Mouse (Mus musculus): ENCODE results near the gene Gm3448. TPM values are rescaled to one million over a fixed set of nuclear protein-coding genes. Genes with fewer than 3 reads are reported as not detected.
A peak's percentile ranks its signal among the peaks of the same experiment; 100 is the strongest.
"Not testable (repeated sequence)": the region's sequence is repeated elsewhere in the genome, so short reads cannot be mapped to it uniquely, and the experiment has no call there.

The Gm3448 gene
- total RNA-seq, 1 experiment from 2014 or later: 14.3 TPM

DNA sequence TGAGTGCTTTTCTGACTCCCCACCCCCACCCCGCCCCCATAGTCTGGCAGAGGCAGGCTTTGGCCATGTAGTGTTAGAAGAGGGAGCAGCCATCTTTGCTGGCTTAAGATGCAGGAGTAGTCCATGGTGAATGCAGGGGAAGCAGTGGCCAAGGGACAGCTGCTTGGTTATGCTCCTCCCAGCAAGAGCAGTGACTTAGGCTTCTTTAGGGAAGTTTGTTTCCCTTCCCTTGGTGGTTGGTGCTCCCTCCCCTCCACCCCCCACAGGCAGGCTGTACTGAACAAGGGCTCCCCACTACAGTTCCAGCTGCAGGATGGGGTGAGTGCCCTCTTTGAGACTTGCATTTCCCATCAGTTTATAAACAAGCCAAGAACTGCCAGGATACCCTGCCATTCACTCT lies 11.4 kb upstream of the Gm3448 start:
- 0 out of 2 replicates have a peak, but pooled peaks have one; percentile 26 for ATAC-seq (ENCODE audit: extremely low read depth, insufficient number of reproducible peaks, low FRiP score, poor library complexity, severe bottlenecking)

DNA sequence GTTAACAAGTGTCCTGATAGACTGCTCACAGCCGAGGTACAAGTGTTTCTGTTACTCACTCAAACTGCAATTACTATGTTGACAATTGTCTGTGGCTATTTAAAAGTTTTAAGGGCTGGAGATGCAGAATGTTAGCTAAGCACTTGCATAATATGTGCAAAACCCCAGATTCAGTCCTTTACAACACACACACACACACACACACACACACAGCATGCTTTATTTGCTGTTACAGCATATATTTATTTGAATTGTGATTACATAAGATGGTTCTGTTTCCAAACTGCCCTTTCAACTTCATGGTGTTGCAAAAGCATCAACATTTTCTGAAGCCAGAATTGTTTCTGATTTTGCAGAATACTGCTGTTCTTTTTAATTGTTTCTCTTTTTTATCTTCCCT lies 9.0 kb upstream of the Gm3448 start:
- not testable (repeated sequence) for ATAC-seq (ENCODE audit: extremely low read depth, insufficient number of reproducible peaks, low FRiP score, poor library complexity, severe bottlenecking)

DNA sequence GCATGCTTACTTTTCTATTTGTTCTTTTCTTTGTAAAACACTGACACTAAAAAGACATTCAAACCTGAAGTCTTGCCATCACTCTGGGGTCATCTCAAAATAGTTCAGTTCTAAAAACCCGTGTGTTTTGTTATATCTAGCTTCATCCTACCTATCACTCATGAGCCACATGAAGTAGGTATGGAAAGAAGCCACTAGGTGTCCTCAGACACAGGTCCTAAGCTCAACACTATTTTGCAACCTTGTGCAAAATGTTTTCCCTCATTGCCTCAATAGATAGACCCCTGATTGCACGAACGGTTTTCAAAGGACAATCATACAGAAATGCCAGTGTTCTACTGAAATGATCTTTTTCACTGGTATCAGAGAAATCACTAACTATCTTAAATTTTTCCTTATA lies 882 bp downstream of the Gm3448 start:
- peak; percentile 77 for ATAC-seq (ENCODE audit: extremely low read depth, insufficient number of reproducible peaks, low FRiP score, poor library complexity, severe bottlenecking)

DNA sequence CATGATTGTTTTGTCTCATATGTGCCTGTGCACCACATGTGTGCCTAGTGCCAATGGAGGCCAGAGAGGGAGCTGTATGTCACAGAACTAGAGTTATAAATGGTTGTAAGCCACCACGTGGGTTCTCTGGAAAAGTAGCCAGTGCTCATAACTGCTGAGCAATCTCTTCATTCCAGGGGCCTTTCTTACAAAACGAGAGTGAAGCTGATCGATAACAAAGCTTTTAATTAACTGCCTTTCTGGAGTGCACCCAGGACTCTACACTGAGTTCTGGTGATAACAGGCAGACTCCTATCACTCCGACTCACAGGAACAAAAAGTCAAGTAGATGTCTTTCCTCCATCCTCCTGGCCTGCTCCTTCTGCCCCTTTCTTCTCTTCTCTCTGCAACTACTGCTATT lies 9.9 kb downstream of the Gm3448 start:
- ATAC-seq (ENCODE audit: extremely low read depth, insufficient number of reproducible peaks, low FRiP score, poor library complexity, severe bottlenecking): not testable (repeated sequence)

DNA sequence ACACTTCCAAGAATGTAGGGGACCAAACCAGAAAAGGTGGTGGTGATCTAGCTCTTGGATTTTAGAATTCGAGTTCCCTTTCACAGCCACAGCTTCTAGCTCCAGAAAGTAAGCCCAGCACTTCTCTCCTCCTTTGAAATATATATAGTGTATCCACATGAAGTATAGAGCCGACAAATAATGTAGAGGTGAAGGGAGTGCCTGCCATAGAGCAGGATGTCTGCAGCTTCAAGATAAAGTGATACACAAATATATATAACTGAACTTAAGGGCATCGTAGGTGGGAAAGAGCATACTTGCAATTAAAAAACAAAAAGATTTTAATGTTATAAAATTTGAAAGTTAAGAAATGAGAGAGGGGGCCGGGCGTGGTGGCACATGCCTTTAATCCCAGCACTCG lies 15.8 kb downstream of the Gm3448 start:
- ATAC-seq (ENCODE audit: extremely low read depth, insufficient number of reproducible peaks, low FRiP score, poor library complexity, severe bottlenecking): not testable (repeated sequence)

DNA sequence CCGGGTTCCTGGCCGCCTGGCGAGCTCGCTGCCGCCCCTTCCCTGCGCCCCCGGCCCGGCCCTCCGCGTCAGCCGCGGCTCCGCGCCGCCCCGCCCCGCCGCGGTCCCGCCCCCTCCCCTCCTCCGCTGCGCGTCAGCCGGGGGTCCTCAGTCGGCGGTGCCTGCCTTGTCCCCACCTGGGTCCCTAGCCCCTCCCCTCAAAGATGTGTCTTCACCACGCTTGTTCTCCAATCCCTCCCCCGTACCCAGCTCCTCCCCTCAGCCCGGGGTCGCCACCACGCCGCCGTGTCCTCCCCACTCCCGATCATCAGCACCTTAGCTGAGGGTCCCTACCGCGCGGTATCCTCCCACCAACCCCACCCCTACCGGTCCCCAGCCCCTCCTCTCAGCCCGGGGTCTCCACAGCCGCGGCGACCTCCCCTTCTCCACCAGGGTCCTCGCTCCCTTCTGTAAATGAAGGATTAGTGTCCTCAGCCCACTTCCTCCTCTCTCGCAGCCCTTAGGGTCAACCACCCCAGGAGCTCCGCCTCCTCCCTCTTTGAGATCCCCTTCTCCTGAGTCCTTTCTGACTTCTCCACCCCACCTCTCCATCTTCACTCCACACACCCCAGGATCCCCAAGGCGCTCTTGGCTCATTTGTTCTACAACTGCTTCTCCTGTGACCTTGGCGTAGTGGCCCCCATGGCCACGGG lies 16.7 kb downstream of the Gm3448 start:
- peak; percentile 51 for ATAC-seq (ENCODE audit: extremely low read depth, insufficient number of reproducible peaks, low FRiP score, poor library complexity, severe bottlenecking)

DNA sequence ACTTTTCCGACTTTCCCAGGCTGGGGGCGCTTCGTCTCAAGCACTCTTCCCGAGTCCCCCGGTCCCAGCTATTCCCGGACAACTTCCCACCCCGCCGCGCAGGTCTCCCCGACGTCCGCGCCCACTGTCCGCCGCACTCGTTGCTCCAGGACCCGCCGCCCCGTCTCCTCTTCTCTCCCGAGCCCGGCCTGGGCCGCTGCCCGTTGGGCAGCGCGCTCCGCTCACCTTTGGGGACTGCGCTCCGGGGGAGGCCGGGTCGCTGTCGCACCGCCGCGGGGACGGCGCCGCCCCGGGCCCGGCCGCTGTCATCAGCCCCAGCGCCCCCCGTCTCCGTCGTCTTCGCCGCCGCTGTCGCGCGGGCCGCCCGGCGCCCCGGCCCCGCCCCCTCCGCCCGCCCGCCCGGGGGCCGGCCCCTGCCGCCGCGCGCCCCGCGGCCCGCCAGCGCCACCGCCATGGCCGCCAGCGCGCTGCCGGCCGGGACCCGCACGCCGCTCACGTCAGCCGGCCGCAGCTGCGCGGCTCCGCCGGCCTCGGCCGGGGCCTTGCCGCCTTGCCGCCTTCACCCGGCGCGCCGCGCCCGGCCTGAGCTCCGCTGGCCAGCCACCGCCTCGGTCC lies 17.4 kb downstream of the Gm3448 start:
- 0 out of 2 replicates have a peak, but pooled peaks have one; percentile 2 for ATAC-seq (ENCODE audit: extremely low read depth, insufficient number of reproducible peaks, low FRiP score, poor library complexity, severe bottlenecking)

DNA sequence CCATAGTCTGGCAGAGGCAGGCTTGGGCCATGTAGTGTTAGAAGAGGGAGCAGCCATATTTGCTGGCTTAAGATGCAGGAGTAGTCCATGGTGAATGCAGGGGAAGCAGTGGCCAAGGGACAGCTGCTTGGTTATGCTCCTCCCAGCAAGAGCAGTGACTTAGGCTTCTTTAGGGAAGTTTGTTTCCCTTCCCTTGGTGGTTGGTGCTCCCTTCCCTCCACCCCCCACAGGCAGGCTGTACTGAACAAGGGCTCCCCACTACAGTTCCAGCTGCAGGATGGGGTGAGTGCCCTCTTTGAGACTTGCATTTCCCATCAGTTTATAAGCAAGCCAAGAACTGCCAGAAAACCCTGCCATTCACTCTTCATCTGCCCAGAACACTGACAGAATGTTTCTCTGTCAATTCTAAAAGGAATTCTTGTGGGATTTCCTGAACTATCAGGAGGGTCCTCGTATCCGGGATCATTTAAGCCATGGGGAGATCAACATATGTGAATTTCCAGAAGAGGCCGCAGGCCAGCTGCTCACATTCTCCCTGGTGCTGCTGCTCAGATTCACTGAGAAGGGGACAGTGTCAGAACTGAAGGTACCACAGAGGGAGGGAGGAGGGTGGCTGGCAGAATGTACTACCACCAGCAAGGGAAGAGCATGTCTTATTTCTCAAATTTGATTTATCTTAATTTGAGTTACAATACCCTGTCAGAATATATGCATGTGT lies 19.7 kb downstream of the Gm3448 start:
- not testable (repeated sequence) for ATAC-seq (ENCODE audit: extremely low read depth, insufficient number of reproducible peaks, low FRiP score, poor library complexity, severe bottlenecking)

DNA sequence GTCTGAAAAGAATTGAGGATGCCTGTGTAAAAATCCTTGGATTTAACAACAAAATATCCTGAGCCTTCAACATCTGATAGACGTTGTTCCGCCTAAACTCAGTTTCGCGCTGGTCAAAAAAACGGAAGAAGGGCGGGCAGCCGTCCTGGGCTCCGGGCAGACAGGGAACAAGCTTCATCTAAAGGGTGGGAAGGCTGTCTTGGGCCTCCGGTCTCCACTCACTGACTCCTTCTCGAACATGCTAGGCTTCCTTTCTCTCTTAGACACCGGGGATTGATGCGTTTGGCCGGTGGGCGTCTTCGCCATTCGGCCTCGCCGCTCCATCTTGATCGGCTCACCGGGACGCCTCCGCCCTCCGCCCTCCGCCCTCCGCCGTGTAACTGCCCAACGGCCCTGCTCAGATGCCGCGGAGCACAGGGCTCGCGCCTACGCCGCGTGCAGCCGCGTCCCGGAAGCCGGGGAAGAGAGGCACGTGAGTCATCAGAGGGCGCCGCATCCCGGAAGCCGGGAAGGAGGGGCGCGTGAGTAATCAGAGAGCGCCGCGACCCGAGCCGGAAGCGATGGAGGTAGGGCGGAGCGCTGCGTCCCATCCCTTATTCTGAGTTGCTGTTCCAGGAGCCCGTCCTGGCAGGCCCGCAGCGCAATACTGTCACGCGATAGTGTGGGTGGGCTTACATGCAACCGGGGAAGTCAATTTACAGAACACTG lies 31.5 kb downstream of the Gm3448 start, which contains the start of gene Gm3435:
Gene Gm3435 (plus strand): TSS at position 471 of the 708 bp plus-strand sequence.
- peak; percentile 96 for ATAC-seq (ENCODE audit: extremely low read depth, insufficient number of reproducible peaks, low FRiP score, poor library complexity, severe bottlenecking)

DNA sequence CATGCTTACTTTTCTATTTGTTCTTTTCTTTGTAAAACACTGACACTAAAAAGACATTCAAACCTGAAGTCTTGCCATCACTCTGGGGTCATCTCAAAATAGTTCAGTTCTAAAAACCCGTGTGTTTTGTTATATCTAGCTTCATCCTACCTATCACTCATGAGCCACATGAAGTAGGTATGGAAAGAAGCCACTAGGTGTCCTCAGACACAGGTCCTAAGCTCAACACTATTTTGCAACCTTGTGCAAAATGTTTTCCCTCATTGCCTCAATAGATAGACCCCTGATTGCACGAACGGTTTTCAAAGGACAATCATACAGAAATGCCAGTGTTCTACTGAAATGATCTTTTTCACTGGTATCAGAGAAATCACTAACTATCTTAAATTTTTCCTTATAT lies 32.2 kb downstream of the Gm3448 start:
- peak; percentile 76 for ATAC-seq (ENCODE audit: extremely low read depth, insufficient number of reproducible peaks, low FRiP score, poor library complexity, severe bottlenecking)

DNA sequence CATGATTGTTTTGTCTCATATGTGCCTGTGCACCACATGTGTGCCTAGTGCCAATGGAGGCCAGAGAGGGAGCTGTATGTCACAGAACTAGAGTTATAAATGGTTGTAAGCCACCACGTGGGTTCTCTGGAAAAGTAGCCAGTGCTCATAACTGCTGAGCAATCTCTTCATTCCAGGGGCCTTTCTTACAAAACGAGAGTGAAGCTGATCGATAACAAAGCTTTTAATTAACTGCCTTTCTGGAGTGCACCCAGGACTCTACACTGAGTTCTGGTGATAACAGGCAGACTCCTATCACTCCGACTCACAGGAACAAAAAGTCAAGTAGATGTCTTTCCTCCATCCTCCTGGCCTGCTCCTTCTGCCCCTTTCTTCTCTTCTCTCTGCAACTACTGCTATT lies 41.3 kb downstream of the Gm3448 start:
- not testable (repeated sequence) for ATAC-seq (ENCODE audit: extremely low read depth, insufficient number of reproducible peaks, low FRiP score, poor library complexity, severe bottlenecking)

DNA sequence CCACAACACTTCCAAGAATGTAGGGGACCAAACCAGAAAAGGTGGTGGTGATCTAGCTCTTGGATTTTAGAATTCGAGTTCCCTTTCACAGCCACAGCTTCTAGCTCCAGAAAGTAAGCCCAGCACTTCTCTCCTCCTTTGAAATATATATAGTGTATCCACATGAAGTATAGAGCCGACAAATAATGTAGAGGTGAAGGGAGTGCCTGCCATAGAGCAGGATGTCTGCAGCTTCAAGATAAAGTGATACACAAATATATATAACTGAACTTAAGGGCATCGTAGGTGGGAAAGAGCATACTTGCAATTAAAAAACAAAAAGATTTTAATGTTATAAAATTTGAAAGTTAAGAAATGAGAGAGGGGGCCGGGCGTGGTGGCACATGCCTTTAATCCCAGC lies 47.2 kb downstream of the Gm3448 start:
- not testable (repeated sequence) for ATAC-seq (ENCODE audit: extremely low read depth, insufficient number of reproducible peaks, low FRiP score, poor library complexity, severe bottlenecking)

DNA sequence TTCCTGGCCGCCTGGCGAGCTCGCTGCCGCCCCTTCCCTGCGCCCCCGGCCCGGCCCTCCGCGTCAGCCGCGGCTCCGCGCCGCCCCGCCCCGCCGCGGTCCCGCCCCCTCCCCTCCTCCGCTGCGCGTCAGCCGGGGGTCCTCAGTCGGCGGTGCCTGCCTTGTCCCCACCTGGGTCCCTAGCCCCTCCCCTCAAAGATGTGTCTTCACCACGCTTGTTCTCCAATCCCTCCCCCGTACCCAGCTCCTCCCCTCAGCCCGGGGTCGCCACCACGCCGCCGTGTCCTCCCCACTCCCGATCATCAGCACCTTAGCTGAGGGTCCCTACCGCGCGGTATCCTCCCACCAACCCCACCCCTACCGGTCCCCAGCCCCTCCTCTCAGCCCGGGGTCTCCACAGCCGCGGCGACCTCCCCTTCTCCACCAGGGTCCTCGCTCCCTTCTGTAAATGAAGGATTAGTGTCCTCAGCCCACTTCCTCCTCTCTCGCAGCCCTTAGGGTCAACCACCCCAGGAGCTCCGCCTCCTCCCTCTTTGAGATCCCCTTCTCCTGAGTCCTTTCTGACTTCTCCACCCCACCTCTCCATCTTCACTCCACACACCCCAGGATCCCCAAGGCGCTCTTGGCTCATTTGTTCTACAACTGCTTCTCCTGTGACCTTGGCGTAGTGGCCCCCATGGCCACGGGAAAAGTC lies 48.1 kb downstream of the Gm3448 start:
- ATAC-seq (ENCODE audit: extremely low read depth, insufficient number of reproducible peaks, low FRiP score, poor library complexity, severe bottlenecking): peak; percentile 49

DNA sequence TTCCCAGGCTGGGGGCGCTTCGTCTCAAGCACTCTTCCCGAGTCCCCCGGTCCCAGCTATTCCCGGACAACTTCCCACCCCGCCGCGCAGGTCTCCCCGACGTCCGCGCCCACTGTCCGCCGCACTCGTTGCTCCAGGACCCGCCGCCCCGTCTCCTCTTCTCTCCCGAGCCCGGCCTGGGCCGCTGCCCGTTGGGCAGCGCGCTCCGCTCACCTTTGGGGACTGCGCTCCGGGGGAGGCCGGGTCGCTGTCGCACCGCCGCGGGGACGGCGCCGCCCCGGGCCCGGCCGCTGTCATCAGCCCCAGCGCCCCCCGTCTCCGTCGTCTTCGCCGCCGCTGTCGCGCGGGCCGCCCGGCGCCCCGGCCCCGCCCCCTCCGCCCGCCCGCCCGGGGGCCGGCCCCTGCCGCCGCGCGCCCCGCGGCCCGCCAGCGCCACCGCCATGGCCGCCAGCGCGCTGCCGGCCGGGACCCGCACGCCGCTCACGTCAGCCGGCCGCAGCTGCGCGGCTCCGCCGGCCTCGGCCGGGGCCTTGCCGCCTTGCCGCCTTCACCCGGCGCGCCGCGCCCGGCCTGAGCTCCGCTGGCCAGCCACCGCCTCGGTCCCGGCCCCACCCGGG lies 48.7 kb downstream of the Gm3448 start:
- ATAC-seq (ENCODE audit: extremely low read depth, insufficient number of reproducible peaks, low FRiP score, poor library complexity, severe bottlenecking): not testable (repeated sequence)

DNA sequence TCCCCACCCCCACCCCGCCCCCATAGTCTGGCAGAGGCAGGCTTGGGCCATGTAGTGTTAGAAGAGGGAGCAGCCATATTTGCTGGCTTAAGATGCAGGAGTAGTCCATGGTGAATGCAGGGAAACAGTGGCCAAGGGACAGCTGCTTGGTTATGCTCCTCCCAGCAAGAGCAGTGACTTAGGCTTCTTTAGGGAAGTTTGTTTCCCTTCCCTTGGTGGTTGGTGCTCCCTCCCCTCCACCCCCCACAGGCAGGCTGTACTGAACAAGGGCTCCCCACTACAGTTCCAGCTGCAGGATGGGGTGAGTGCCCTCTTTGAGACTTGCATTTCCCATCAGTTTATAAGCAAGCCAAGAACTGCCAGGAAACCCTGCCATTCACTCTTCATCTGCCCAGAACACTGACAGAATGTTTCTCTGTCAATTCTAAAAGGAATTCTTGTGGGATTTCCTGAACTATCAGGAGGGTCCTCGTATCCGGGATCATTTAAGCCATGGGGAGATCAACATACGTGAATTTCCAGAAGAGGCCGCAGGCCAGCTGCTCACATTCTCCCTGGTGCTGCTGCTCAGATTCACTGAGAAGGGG lies 51.1 kb downstream of the Gm3448 start:
- not testable (repeated sequence) for ATAC-seq (ENCODE audit: extremely low read depth, insufficient number of reproducible peaks, low FRiP score, poor library complexity, severe bottlenecking)

DNA sequence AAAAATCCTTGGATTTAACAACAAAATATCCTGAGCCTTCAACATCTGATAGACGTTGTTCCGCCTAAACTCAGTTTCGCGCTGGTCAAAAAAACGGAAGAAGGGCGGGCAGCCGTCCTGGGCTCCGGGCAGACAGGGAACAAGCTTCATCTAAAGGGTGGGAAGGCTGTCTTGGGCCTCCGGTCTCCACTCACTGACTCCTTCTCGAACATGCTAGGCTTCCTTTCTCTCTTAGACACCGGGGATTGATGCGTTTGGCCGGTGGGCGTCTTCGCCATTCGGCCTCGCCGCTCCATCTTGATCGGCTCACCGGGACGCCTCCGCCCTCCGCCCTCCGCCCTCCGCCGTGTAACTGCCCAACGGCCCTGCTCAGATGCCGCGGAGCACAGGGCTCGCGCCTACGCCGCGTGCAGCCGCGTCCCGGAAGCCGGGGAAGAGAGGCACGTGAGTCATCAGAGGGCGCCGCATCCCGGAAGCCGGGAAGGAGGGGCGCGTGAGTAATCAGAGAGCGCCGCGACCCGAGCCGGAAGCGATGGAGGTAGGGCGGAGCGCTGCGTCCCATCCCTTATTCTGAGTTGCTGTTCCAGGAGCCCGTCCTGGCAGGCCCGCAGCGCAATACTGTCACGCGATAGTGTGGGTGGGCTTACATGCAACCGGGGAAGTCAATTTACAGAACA lies 62.8 kb downstream of the Gm3448 start, which contains the start of the genes 9030025P20Rik and Gm3417:
Gene 9030025P20Rik (plus strand): TSS at position 107 of the 677 bp plus-strand sequence.
Gene Gm3417 (minus strand): TSS at position 429 of the 677 bp plus-strand sequence.
- ATAC-seq (ENCODE audit: extremely low read depth, insufficient number of reproducible peaks, low FRiP score, poor library complexity, severe bottlenecking): peak; percentile 96

DNA sequence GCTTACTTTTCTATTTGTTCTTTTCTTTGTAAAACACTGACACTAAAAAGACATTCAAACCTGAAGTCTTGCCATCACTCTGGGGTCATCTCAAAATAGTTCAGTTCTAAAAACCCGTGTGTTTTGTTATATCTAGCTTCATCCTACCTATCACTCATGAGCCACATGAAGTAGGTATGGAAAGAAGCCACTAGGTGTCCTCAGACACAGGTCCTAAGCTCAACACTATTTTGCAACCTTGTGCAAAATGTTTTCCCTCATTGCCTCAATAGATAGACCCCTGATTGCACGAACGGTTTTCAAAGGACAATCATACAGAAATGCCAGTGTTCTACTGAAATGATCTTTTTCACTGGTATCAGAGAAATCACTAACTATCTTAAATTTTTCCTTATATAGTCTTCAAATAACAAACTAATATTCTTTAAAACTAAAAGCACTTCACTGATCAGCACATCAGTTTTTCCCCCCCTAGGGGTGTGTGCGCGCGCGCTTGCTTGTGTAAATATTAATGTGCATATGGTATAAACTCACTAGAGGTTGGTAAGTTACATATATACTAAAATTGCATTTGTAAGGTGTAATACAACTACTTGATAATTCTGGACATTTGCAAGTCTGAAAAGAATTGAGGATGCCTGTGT lies 63.5 kb downstream of the Gm3448 start:
- peak; percentile 76 for ATAC-seq (ENCODE audit: extremely low read depth, insufficient number of reproducible peaks, low FRiP score, poor library complexity, severe bottlenecking)

All from neutrophil, adult 5-6 weeks (primary cell).